Mouse (Mus musculus) liver, adult 2 months (tissue): Measurements from ENCODE around the gene Neu1. TPM values are rescaled to one million over a fixed set of nuclear protein-coding genes. Genes with fewer than 3 reads are reported as not detected.
A peak's percentile ranks its signal among the peaks of the same experiment; 100 is the strongest.

Experiments
- DNase-seq: peaks from one replicate; pipeline ENCODE4 v3.0.0-alpha.2; 2011; ENCODE audit warnings: low read depth, low spot score; ENCODE audit errors: extremely low read depth
- H3K27ac ChIP-seq: fragments of 200-500 bp; replicated peaks from 2 replicates; pipeline ENCODE4 v1.5.1; 2012; ENCODE audit warnings: low read depth, mild to moderate bottlenecking, control low read depth, inconsistent platforms, low read length; ENCODE audit not compliant: insufficient read depth
- H3K27me3 ChIP-seq: fragments of 200-500 bp; 2 replicates; pipeline ENCODE4 v1.6.1; 2012; ENCODE audit warnings: mild to moderate bottlenecking, moderate library complexity, low read length, inconsistent platforms; ENCODE audit not compliant: control insufficient read depth, insufficient read depth
- H3K36me3 ChIP-seq: fragments of 200-500 bp; 2 replicates; pipeline ENCODE4 v1.6.1; 2012; ENCODE audit warnings: low read length, inconsistent platforms; ENCODE audit not compliant: control insufficient read depth, insufficient read depth
- H3K4me1 ChIP-seq: fragments of 200-500 bp; 2 replicates; pipeline ENCODE4 v1.6.1; 2011; ENCODE audit warnings: low read length; ENCODE audit not compliant: control insufficient read depth, insufficient read depth
- H3K4me3 ChIP-seq: fragments of 200-500 bp; 2 replicates; pipeline ENCODE4 v1.5.1; 2011; ENCODE audit warnings: low read depth, mild to moderate bottlenecking, control low read depth, low read length, moderate library complexity; ENCODE audit not compliant: insufficient read depth
- H3K79me2 ChIP-seq: fragments of 200-500 bp; 2 replicates; pipeline ENCODE4 v1.6.1; 2012; ENCODE audit warnings: inconsistent platforms, mild to moderate bottlenecking, low read length, moderate library complexity; ENCODE audit not compliant: control insufficient read depth, insufficient read depth
- H3K9ac ChIP-seq: fragments of 200-500 bp; 2 replicates; pipeline ENCODE4 v1.6.1; 2012; ENCODE audit warnings: low read depth, mild to moderate bottlenecking, control low read depth, inconsistent platforms, low read length
- CTCF ChIP-seq: fragments of 200-500 bp; IDR thresholded peaks from 2 replicates; pipeline ENCODE4 v1.5.1; 2011; ENCODE audit warnings: low read depth, low read length, control low read depth
- POLR2A ChIP-seq: fragments of 200-500 bp; IDR thresholded peaks from 2 replicates; pipeline ENCODE4 v1.6.1; 2011; ENCODE audit warnings: low read length, control low read depth; ENCODE audit not compliant: insufficient read depth; ENCODE audit errors: extremely low read depth
- WGBS: fragments of 180-500 bp; shearing (Covaris S2); methylation state at CpG from one replicate; pipeline ENCODE4 v1.1.7; 2018; 5-methylcytosine and 5-hydroxymethylcytosine counted together
- polyA plus RNA-seq: library from polyadenylated mRNA; depleted of rRNA; stranded (reverse); fragments of >200 nt; gene quantifications from 2 replicates; pipeline ENCODE4 v1.2.3, GENCODE M21; 2012; rRNA removed
- total RNA-seq: library from RNA; depleted of rRNA; stranded (reverse); fragments of >200 nt; gene quantifications from 2 replicates; pipeline ENCODE4 v1.2.3, GENCODE M21; 2014; rRNA removed

Neu1 gene
- total and polyA plus RNA-seq, 2 experiments: 27.6 to 62.5 TPM

DNA sequence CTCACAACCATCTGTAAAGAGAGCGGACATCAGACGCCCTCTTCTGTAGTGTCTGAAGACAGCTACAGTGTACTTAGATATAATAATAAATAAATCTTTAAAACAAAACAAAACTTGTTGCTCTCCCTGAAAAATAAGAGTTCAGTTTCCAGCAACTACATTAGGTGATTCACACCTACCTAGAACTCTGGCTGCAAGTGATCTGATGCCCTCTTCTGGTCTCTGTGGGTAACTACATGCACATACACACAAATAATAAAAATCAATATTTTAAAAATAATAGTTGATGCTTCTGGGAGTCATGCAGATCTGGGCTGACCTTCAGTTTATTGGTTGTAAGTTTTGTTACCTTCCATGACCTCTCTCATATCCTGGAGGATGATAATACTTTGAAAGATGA lies 53.2 kb downstream of the Neu1 start:
- DNase-seq: peak; percentile 64
- H3K27ac ChIP-seq: no peak overlapping the region
- no peak overlapping the region for H3K4me3 ChIP-seq
- H3K27me3 ChIP-seq: no peaks in the 10 kb centered on the region
- H3K36me3 ChIP-seq: peaks cover 11% of the 10 kb centered on the region
- peaks cover 15% of the 10 kb centered on the region for H3K4me1 ChIP-seq
- H3K79me2 ChIP-seq: no peaks in the 10 kb centered on the region
- TF ChIP-seq CTCF: peak; percentile 21; the same call in 1 of the 2 replicates
- no peak for TF ChIP-seq POLR2A
- 82% methylated on average over 2 of the region's 2 CpGs for WGBS
- H3K9ac ChIP-seq: no peak overlapping the region

Other genes starting within 250 kb of the Neu1 start
Only the 30 nearest of the 38 such genes appear.
- gene Cyp21a1, start 126.7 kb upstream of the Neu1 start, total RNA-seq: 0.18 and 12.8 TPM in 2 replicates
- 0.10 TPM in 1 of 2 replicates, not detected in the other for gene Cyp21a1, start 126.7 kb upstream of the Neu1 start, polyA plus RNA-seq
- 7.6 and 7.9 TPM in 2 replicates for gene Stk19, start 94.3 kb upstream of the Neu1 start, total RNA-seq
- 16.6 and 19.8 TPM in 2 replicates for gene Stk19, start 94.3 kb upstream of the Neu1 start, polyA plus RNA-seq
- 9.7 and 12.8 TPM in 2 replicates for gene Dxo, start 94.2 kb upstream of the Neu1 start, total RNA-seq
- 26.3 and 36.6 TPM in 2 replicates for gene Dxo, start 94.2 kb upstream of the Neu1 start, polyA plus RNA-seq
- 32.0 and 39.4 TPM in 2 replicates for gene Skiv2l, start 81.0 kb upstream of the Neu1 start, total RNA-seq
- gene Skiv2l, start 81.0 kb upstream of the Neu1 start, polyA plus RNA-seq: 51.1 and 61.7 TPM in 2 replicates
- gene Nelfe, start 80.9 kb upstream of the Neu1 start, total RNA-seq: 21.9 and 22.0 TPM in 2 replicates
- 14.9 and 17.1 TPM in 2 replicates for gene Nelfe, start 80.9 kb upstream of the Neu1 start, polyA plus RNA-seq
- gene Cfb, start 68.7 kb upstream of the Neu1 start, total RNA-seq: 1,474 and 1,577 TPM in 2 replicates
- 709 and 764 TPM in 2 replicates for gene Cfb, start 68.7 kb upstream of the Neu1 start, polyA plus RNA-seq
- 1.8 and 3.2 TPM in 2 replicates for gene Zbtb12, start 51.8 kb upstream of the Neu1 start, total RNA-seq
- 3.3 and 4.6 TPM in 2 replicates for gene Zbtb12, start 51.8 kb upstream of the Neu1 start, polyA plus RNA-seq
- 1.1 TPM in 1 of 2 replicates, not detected in the other for gene Gm20547, start 49.2 kb upstream of the Neu1 start, total RNA-seq
- gene Gm20547, start 49.2 kb upstream of the Neu1 start, polyA plus RNA-seq: 0.09 TPM in 1 of 2 replicates, not detected in the other
- gene C2, start 33.0 kb upstream of the Neu1 start, total RNA-seq: 101 and 113 TPM in 2 replicates
- gene C2, start 33.0 kb upstream of the Neu1 start, polyA plus RNA-seq: 65.1 and 82.1 TPM in 2 replicates
- 45.2 and 54.6 TPM in 2 replicates for gene Ehmt2, start 32.8 kb upstream of the Neu1 start, total RNA-seq
- 81.8 and 103 TPM in 2 replicates for gene Ehmt2, start 32.8 kb upstream of the Neu1 start, polyA plus RNA-seq
- gene Slc44a4, start 16.8 kb upstream of the Neu1 start, total RNA-seq: 0.13 and 0.18 TPM in 2 replicates
- 0.34 and 0.35 TPM in 2 replicates for gene Slc44a4, start 16.8 kb upstream of the Neu1 start, polyA plus RNA-seq
- gene Hspa1b, start 28.0 kb downstream of the Neu1 start, total RNA-seq: 3.6 and 10.1 TPM in 2 replicates
- gene Hspa1b, start 28.0 kb downstream of the Neu1 start, polyA plus RNA-seq: 10.0 and 11.2 TPM in 2 replicates
- gene Gm20481, start 38.7 kb downstream of the Neu1 start, total RNA-seq: not detected in 2 replicates
- not detected in 2 replicates for gene Gm20481, start 38.7 kb downstream of the Neu1 start, polyA plus RNA-seq
- gene Hspa1a, start 40.9 kb downstream of the Neu1 start, total RNA-seq: 0.18 and 0.60 TPM in 2 replicates
- 0.45 TPM in 2 replicates for gene Hspa1a, start 40.9 kb downstream of the Neu1 start, polyA plus RNA-seq
- 0.18 TPM in 1 of 2 replicates, not detected in the other for gene Hspa1l, start 41.5 kb downstream of the Neu1 start, total RNA-seq
- gene Hspa1l, start 41.5 kb downstream of the Neu1 start, polyA plus RNA-seq: 0.05 TPM in 1 of 2 replicates, not detected in the other
- 7.9 and 11.1 TPM in 2 replicates for gene Lsm2, start 50.6 kb downstream of the Neu1 start, total RNA-seq
- 55.1 and 63.0 TPM in 2 replicates for gene Lsm2, start 50.6 kb downstream of the Neu1 start, polyA plus RNA-seq
- gene Vars, start 69.7 kb downstream of the Neu1 start, total RNA-seq: 11.8 and 27.5 TPM in 2 replicates
- 39.8 and 52.7 TPM in 2 replicates for gene Vars, start 69.7 kb downstream of the Neu1 start, polyA plus RNA-seq
- gene Vwa7, start 85.3 kb downstream of the Neu1 start, total RNA-seq: 0.07 and 0.09 TPM in 2 replicates
- gene Vwa7, start 85.3 kb downstream of the Neu1 start, polyA plus RNA-seq: 0.16 and 0.27 TPM in 2 replicates
- gene Sapcd1, start 96.8 kb downstream of the Neu1 start, total RNA-seq: 0.54 TPM in 1 of 2 replicates, not detected in the other
- 0.66 TPM in 1 of 2 replicates, not detected in the other for gene Sapcd1, start 96.8 kb downstream of the Neu1 start, polyA plus RNA-seq
- gene Msh5, start 115.5 kb downstream of the Neu1 start, total RNA-seq: 1.0 and 2.0 TPM in 2 replicates
- 1.1 and 3.9 TPM in 2 replicates for gene Msh5, start 115.5 kb downstream of the Neu1 start, polyA plus RNA-seq
- 15.9 and 20.3 TPM in 2 replicates for gene Clic1, start 118.7 kb downstream of the Neu1 start, total RNA-seq
- 12.2 and 16.8 TPM in 2 replicates for gene Clic1, start 118.7 kb downstream of the Neu1 start, polyA plus RNA-seq
- 3.0 and 3.6 TPM in 2 replicates for gene Ddah2, start 127.8 kb downstream of the Neu1 start, total RNA-seq
- gene Ddah2, start 127.8 kb downstream of the Neu1 start, polyA plus RNA-seq: 3.8 and 3.9 TPM in 2 replicates
- gene Ly6g6c, start 134.1 kb downstream of the Neu1 start, total RNA-seq: not detected in 2 replicates
- gene Ly6g6c, start 134.1 kb downstream of the Neu1 start, polyA plus RNA-seq: not detected in 2 replicates
- gene Mpig6b, start 134.9 kb downstream of the Neu1 start, total RNA-seq: 0.18 TPM in 1 of 2 replicates, not detected in the other
- gene Mpig6b, start 134.9 kb downstream of the Neu1 start, polyA plus RNA-seq: 0.06 TPM in 1 of 2 replicates, not detected in the other
- gene Ly6g6e, start 145.6 kb downstream of the Neu1 start, total RNA-seq: 0.37 TPM in 1 of 2 replicates, not detected in the other
- gene Ly6g6e, start 145.6 kb downstream of the Neu1 start, polyA plus RNA-seq: 0.33 and 0.35 TPM in 2 replicates
- gene Ly6g6d, start 146.8 kb downstream of the Neu1 start, total RNA-seq: 0.47 TPM in 1 of 2 replicates, not detected in the other
- 0.24 and 0.67 TPM in 2 replicates for gene Ly6g6d, start 146.8 kb downstream of the Neu1 start, polyA plus RNA-seq
- gene Ly6g6f, start 154.4 kb downstream of the Neu1 start, total RNA-seq: not detected in 2 replicates
- 0.07 TPM in 2 replicates for gene Ly6g6f, start 154.4 kb downstream of the Neu1 start, polyA plus RNA-seq
- gene Abhd16a, start 158.0 kb downstream of the Neu1 start, total RNA-seq: 62.2 and 63.3 TPM in 2 replicates
- 78.4 and 83.0 TPM in 2 replicates for gene Abhd16a, start 158.0 kb downstream of the Neu1 start, polyA plus RNA-seq
- not detected in 2 replicates for gene Ly6g5c, start 177.0 kb downstream of the Neu1 start, total RNA-seq
- gene Ly6g5c, start 177.0 kb downstream of the Neu1 start, polyA plus RNA-seq: not detected in 2 replicates
- gene Ly6g5b, start 184.2 kb downstream of the Neu1 start, total RNA-seq: 0.40 and 0.46 TPM in 2 replicates
- 0.26 and 0.62 TPM in 2 replicates for gene Ly6g5b, start 184.2 kb downstream of the Neu1 start, polyA plus RNA-seq